Mouse (Mus musculus): ENCODE measurements at regions not wholly inside any gene's neighbourhood (a gene's known extent, or its start where the extent isn't known, plus 50 kb on each side); places are given as distances from the start of the nearest gene placed in this dataset.

DNA sequence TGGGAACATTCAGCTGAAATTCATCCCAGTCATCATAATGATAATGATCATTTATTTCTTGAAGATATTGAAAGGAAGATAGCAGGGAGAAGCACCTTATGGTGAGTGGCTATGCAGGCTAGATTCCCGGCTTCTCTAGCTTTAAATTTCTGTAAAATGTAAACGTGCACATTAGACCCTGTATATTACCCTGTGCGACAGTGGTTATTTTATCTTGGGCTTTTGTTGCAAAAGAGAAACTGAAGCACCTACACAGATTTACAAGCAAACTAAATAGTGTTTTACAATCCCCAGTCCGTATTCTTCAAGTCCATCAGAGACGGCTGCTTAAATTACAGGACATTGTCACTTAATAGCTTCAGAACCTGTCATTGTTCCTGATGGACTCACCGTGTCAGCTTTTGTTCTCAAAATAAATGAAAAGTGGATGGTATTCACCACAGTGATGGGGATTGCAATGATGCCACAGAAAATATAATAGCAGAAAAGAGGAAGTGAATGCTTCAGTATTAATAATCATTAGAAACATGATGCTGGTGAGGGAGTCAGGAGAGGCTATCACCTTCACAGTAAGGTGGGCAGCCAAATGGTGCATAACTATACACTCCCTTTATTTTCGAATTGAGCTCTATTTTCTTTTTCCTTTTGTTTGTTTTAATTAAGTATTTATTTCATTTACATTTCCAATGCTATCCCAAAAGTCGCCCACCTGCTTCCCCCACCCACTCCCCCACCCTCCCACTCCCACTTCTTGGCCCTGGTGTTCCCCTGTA, 141.0 kb downstream of the AI429214 start:
- TF ChIP-seq ZNF384 (IDR thresholded peaks at IDR 0.05; ENCODE audit: low read depth, low read length) (no peak), ZC3H11A (IDR thresholded peaks at IDR 0.05; ENCODE audit: borderline replicate concordance, low read depth, low read length) (no peak), CHD2 (IDR thresholded peaks at IDR 0.05; ENCODE audit: low read depth, low read length) (no peak), HCFC1 (IDR thresholded peaks at IDR 0.05; ENCODE audit: borderline replicate concordance, insufficient read depth, low read length) (no peak), MAFK (IDR thresholded peaks at IDR 0.05; ENCODE audit: insufficient read depth, low read depth, low read length) (no peak)
- in situ Hi-C loops (cut with MboI; ENCODE audit: low sequenced_read_pairs in 2 of 2, unreplicated experiment in 2 of 2) = no loop called here
- no peaks in the 10 kb centered on the region for H3K36me3 ChIP-seq (ENCODE audit: control insufficient read depth, insufficient read depth, low read length, poor library complexity, severe bottlenecking)
- no peaks in the 10 kb centered on the region for H3K9me3 ChIP-seq (ENCODE audit: control insufficient read depth, insufficient read depth, low read depth, low read length)
- no peak overlapping the region for H3K9ac ChIP-seq (ENCODE audit: insufficient read depth, low read depth, low read length, poor library complexity, severe bottlenecking)
- no peaks in the 10 kb centered on the region for H3K4me1 ChIP-seq (ENCODE audit: control insufficient read depth in 2 of 2, insufficient read depth in 2 of 2, low read length in 2 of 2, poor library complexity in 1 of 2)
- no peak overlapping the region for H3K27ac ChIP-seq (ENCODE audit: insufficient read depth, low read depth, low read length, poor library complexity, severe bottlenecking)
- DNase-seq (ENCODE audit: low read depth, low spot score) = no peak
- no peak overlapping the region for H3K4me3 ChIP-seq (ENCODE audit: insufficient read depth in 1 of 2, low read depth in 1 of 2, low read length in 2 of 2, poor library complexity in 1 of 2, severe bottlenecking in 1 of 2)

DNA sequence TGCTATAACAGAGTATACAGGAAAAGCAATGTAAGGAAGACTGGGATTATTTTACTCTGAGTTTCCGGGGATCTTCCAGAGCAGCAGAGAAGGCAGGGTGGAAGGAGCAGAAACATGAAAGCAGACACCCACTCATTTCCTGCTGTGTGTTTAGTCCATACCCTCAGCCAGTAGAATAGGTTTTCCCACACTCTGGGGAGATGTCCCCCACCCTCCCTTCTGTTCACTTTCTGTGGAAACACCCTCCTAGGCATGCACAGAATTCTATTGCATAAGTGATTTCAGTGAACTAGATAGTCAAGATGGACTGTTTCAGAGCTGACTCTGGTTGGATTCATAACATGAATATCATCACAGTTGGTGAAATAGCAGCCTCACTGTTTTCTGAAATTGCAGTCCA, 156.9 kb downstream of the AI429214 start:
- no peaks in the 10 kb centered on the region for H3K4me1 ChIP-seq (ENCODE audit: control insufficient read depth in 2 of 2, insufficient read depth in 2 of 2, low read length in 2 of 2, poor library complexity in 1 of 2)
- H3K9ac ChIP-seq (ENCODE audit: insufficient read depth, low read depth, low read length, poor library complexity, severe bottlenecking) = no peak overlapping the region
- no peak for TF ChIP-seq MAFK (IDR thresholded peaks at IDR 0.05; ENCODE audit: insufficient read depth, low read depth, low read length)
- TF ChIP-seq CHD2 (IDR thresholded peaks at IDR 0.05; ENCODE audit: low read depth, low read length) = no peak
- no peak for TF ChIP-seq ZC3H11A (IDR thresholded peaks at IDR 0.05; ENCODE audit: borderline replicate concordance, low read depth, low read length)
- TF ChIP-seq HCFC1 (IDR thresholded peaks at IDR 0.05; ENCODE audit: borderline replicate concordance, insufficient read depth, low read length) = no peak
- no peak for TF ChIP-seq ZNF384 (IDR thresholded peaks at IDR 0.05; ENCODE audit: low read depth, low read length)
- H3K36me3 ChIP-seq (ENCODE audit: control insufficient read depth, insufficient read depth, low read length, poor library complexity, severe bottlenecking) = no peaks in the 10 kb centered on the region
- H3K4me3 ChIP-seq (ENCODE audit: insufficient read depth in 1 of 2, low read depth in 1 of 2, low read length in 2 of 2, poor library complexity in 1 of 2, severe bottlenecking in 1 of 2) = no peak overlapping the region
- H3K27ac ChIP-seq (ENCODE audit: insufficient read depth, low read depth, low read length, poor library complexity, severe bottlenecking) = no peak overlapping the region
- in situ Hi-C loops (cut with MboI; ENCODE audit: low sequenced_read_pairs in 2 of 2, unreplicated experiment in 2 of 2) = no loop called here
- no peak for DNase-seq (ENCODE audit: low read depth, low spot score)
- no peaks in the 10 kb centered on the region for H3K9me3 ChIP-seq (ENCODE audit: control insufficient read depth, insufficient read depth, low read depth, low read length)

DNA sequence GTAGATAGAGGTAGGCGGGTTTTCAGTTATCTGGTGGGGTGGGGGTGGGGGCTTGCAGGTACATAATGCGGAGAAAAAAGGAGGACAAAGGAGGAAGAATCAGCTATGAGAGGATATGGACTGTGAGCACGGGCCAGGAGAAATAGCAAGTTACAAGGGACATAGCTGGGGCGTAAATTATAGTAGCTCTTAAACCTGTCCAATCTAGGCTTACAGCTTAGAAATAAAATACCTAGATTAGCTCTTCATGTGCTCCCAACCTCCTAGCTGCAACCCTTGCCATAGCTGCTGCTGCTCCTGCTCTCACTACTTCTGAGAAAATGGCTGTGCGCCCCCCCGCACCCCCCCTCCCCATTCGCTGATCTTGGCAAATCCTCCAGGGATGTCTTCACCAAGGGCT, 161.0 kb downstream of the AI429214 start:
- TF ChIP-seq ZNF384 (IDR thresholded peaks at IDR 0.05; ENCODE audit: low read depth, low read length) (no peak), HCFC1 (IDR thresholded peaks at IDR 0.05; ENCODE audit: borderline replicate concordance, insufficient read depth, low read length) (no peak), MAFK (IDR thresholded peaks at IDR 0.05; ENCODE audit: insufficient read depth, low read depth, low read length) (no peak), ZC3H11A (IDR thresholded peaks at IDR 0.05; ENCODE audit: borderline replicate concordance, low read depth, low read length) (no peak), CHD2 (IDR thresholded peaks at IDR 0.05; ENCODE audit: low read depth, low read length) (no peak)
- Histone ChIP-seq H3K27ac (ENCODE audit: insufficient read depth, low read depth, low read length, poor library complexity, severe bottlenecking) (no peak overlapping the region), H3K4me1 (ENCODE audit: control insufficient read depth in 2 of 2, insufficient read depth in 2 of 2, low read length in 2 of 2, poor library complexity in 1 of 2) (no peaks in the 10 kb centered on the region), H3K36me3 (ENCODE audit: control insufficient read depth, insufficient read depth, low read length, poor library complexity, severe bottlenecking) (no peaks in the 10 kb centered on the region), H3K9me3 (ENCODE audit: control insufficient read depth, insufficient read depth, low read depth, low read length) (no peaks in the 10 kb centered on the region), H3K4me3 (ENCODE audit: insufficient read depth in 1 of 2, low read depth in 1 of 2, low read length in 2 of 2, poor library complexity in 1 of 2, severe bottlenecking in 1 of 2) (no peak overlapping the region), H3K9ac (ENCODE audit: insufficient read depth, low read depth, low read length, poor library complexity, severe bottlenecking) (no peak overlapping the region)
- no peak for DNase-seq (ENCODE audit: low read depth, low spot score)
- in situ Hi-C loops (cut with MboI; ENCODE audit: low sequenced_read_pairs in 2 of 2, unreplicated experiment in 2 of 2) = no loop called here

DNA sequence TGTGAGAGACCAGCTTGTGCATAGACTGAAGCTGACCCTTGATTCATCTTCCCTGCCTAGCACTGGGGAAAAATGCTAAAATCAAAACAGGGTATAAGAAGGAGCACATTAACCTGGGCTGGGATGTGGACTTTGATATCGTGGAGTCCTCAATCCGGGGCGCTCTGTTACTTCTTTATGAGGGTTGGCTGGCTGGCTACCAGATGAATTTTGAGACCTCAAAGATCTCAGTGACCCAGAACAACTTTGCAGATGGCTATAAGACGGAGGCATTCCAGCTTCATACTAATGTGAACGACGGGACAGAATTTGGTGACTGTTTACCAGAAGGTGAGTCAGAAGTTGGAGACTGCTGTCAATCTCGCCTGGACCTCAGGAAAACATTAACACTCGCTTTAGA, 161.5 kb downstream of the AI429214 start:
- no peak for DNase-seq (ENCODE audit: low read depth, low spot score)
- in situ Hi-C loops (cut with MboI; ENCODE audit: low sequenced_read_pairs in 2 of 2, unreplicated experiment in 2 of 2) = no loop called here
- no peaks in the 10 kb centered on the region for H3K9me3 ChIP-seq (ENCODE audit: control insufficient read depth, insufficient read depth, low read depth, low read length)
- no peak overlapping the region for H3K4me3 ChIP-seq (ENCODE audit: insufficient read depth in 1 of 2, low read depth in 1 of 2, low read length in 2 of 2, poor library complexity in 1 of 2, severe bottlenecking in 1 of 2)
- no peak overlapping the region for H3K9ac ChIP-seq (ENCODE audit: insufficient read depth, low read depth, low read length, poor library complexity, severe bottlenecking)
- TF ChIP-seq CHD2 (IDR thresholded peaks at IDR 0.05; ENCODE audit: low read depth, low read length) (no peak), ZNF384 (IDR thresholded peaks at IDR 0.05; ENCODE audit: low read depth, low read length) (no peak), HCFC1 (IDR thresholded peaks at IDR 0.05; ENCODE audit: borderline replicate concordance, insufficient read depth, low read length) (no peak), ZC3H11A (IDR thresholded peaks at IDR 0.05; ENCODE audit: borderline replicate concordance, low read depth, low read length) (no peak), MAFK (IDR thresholded peaks at IDR 0.05; ENCODE audit: insufficient read depth, low read depth, low read length) (no peak)
- no peaks in the 10 kb centered on the region for H3K4me1 ChIP-seq (ENCODE audit: control insufficient read depth in 2 of 2, insufficient read depth in 2 of 2, low read length in 2 of 2, poor library complexity in 1 of 2)
- no peak overlapping the region for H3K27ac ChIP-seq (ENCODE audit: insufficient read depth, low read depth, low read length, poor library complexity, severe bottlenecking)
- H3K36me3 ChIP-seq (ENCODE audit: control insufficient read depth, insufficient read depth, low read length, poor library complexity, severe bottlenecking) = no peaks in the 10 kb centered on the region

Measured in ES-E14 (cell line).